Mouse (Mus musculus) MEL (cell line): ENCODE data around the gene Dnajc5g. TPM values are rescaled to one million over a fixed set of nuclear protein-coding genes. Genes with fewer than 3 reads are reported as not detected.

ENCODE experiments used
- DNase-seq: peaks from one replicate; pipeline ENCODE4 v3.0.0; 2011; ENCODE audit warnings: low read depth, low spot score
- H3K27ac ChIP-seq: 2 replicates; pipeline ENCODE4 v1.5.1; 2012; ENCODE audit warnings: low read depth, mild to moderate bottlenecking, control low read depth, low read length, moderate library complexity; ENCODE audit not compliant: control insufficient read depth
- H3K27me3 ChIP-seq, 2 experiments: fragments of 150-350 bp in 1 of 2; sonication (generic) in 1 of 2; 2 replicates each; pipeline ENCODE4 v1.6.1; 2012; ENCODE audit warnings: low read length in 2 of 2, mild to moderate bottlenecking in 2 of 2, improper control_type of control experiment in 1 of 2, moderate library complexity in 1 of 2; ENCODE audit not compliant: insufficient read depth in 2 of 2, control insufficient read depth in 1 of 2
- H3K36me3 ChIP-seq, 2 experiments: 2 replicates each; pipeline ENCODE4 v1.6.1; 2012 to 2014; ENCODE audit warnings: low read length in 2 of 2, improper control_type of control experiment in 1 of 2, inconsistent platforms in 1 of 2, mild to moderate bottlenecking in 1 of 2; ENCODE audit not compliant: insufficient read depth in 2 of 2, control insufficient read depth in 1 of 2
- H3K4me1 ChIP-seq, 2 experiments: fragments of 150-350 bp in 1 of 2; sonication (generic) in 1 of 2; 2 replicates each; pipeline ENCODE4 v1.6.1; 2012; ENCODE audit warnings: low read length in 2 of 2, improper control_type of control experiment in 1 of 2, mild to moderate bottlenecking in 1 of 2; ENCODE audit not compliant: insufficient read depth in 2 of 2, control insufficient read depth in 1 of 2
- H3K4me3 ChIP-seq, 2 experiments: fragments of 150-350 bp in 1 of 2; sonication (generic) in 1 of 2; 2 replicates each; pipeline ENCODE4 v1.5.1; 2012; ENCODE audit warnings: low read depth in 2 of 2, low read length in 2 of 2, mild to moderate bottlenecking in 2 of 2, moderate library complexity in 2 of 2, control low read depth in 1 of 2, improper control_type of control experiment in 1 of 2; ENCODE audit not compliant: control insufficient read depth in 1 of 2, insufficient read depth in 1 of 2
- H3K79me2 ChIP-seq: 2 replicates; pipeline ENCODE4 v1.6.1; 2012; ENCODE audit warnings: mild to moderate bottlenecking, low read length, moderate library complexity; ENCODE audit not compliant: control insufficient read depth, poor library complexity, insufficient read depth
- H3K9ac ChIP-seq: 2 replicates; pipeline ENCODE4 v1.6.1; 2012; ENCODE audit warnings: low read depth, mild to moderate bottlenecking, control low read depth, low read length, moderate library complexity; ENCODE audit not compliant: control insufficient read depth, poor library complexity, severe bottlenecking
- H3K9me3 ChIP-seq: fragments of 150-350 bp; sonication (generic); replicated peaks from 2 replicates; pipeline ENCODE4 v1.6.1; 2012; ENCODE audit warnings: mild to moderate bottlenecking, low read length, improper control_type of control experiment, moderate library complexity; ENCODE audit not compliant: insufficient read depth
- CHD1 ChIP-seq: IDR thresholded peaks from 2 replicates; pipeline ENCODE4 v1.6.1; 2012; ENCODE audit warnings: low read depth, mild to moderate bottlenecking, inconsistent platforms, low read length, improper control_type of control experiment
- CHD2 ChIP-seq: IDR thresholded peaks from 2 replicates; pipeline ENCODE4 v1.6.1; 2011; ENCODE audit warnings: low read length, improper control_type of control experiment
- E2F4 ChIP-seq: IDR thresholded peaks from 2 replicates; pipeline ENCODE4 v1.6.1; 2011; ENCODE audit warnings: low read depth, low read length, improper control_type of control experiment, borderline replicate concordance
- ELF1 ChIP-seq: IDR thresholded peaks from 2 replicates; pipeline ENCODE4 v1.6.1; 2014; ENCODE audit warnings: low read depth, mild to moderate bottlenecking, inconsistent platforms, low read length, improper control_type of control experiment, moderate library complexity
- EP300 ChIP-seq, 2 experiments: IDR thresholded peaks; 2 replicates each; pipeline ENCODE4 v1.6.1; 2011; ENCODE audit warnings: improper control_type of control experiment in 2 of 2, low read length in 2 of 2, low read depth in 1 of 2, mild to moderate bottlenecking in 1 of 2
- ETS1 ChIP-seq: IDR thresholded peaks from 2 replicates; pipeline ENCODE4 v1.6.1; 2012; ENCODE audit warnings: low read depth, mild to moderate bottlenecking, inconsistent platforms, low read length, improper control_type of control experiment, moderate library complexity
- GABPA ChIP-seq: IDR thresholded peaks from 2 replicates; pipeline ENCODE4 v1.6.1; 2012; ENCODE audit warnings: low read depth, mild to moderate bottlenecking, inconsistent platforms, low read length, improper control_type of control experiment, moderate library complexity
- HCFC1 ChIP-seq: IDR thresholded peaks from 2 replicates; pipeline ENCODE4 v1.6.1; 2012; ENCODE audit warnings: low read depth, mild to moderate bottlenecking, inconsistent platforms, low read length, improper control_type of control experiment, moderate library complexity
- JUND ChIP-seq: IDR thresholded peaks from 2 replicates; pipeline ENCODE4 v1.6.1; 2011; ENCODE audit warnings: low read depth, mild to moderate bottlenecking, improper control_type of control experiment, low read length
- KAT2A ChIP-seq: conservative IDR thresholded peaks from 2 replicates; pipeline ENCODE4 v1.6.1; 2012; ENCODE audit warnings: low read depth, low read length, improper control_type of control experiment, inconsistent platforms
- MAX ChIP-seq: IDR thresholded peaks from 2 replicates; pipeline ENCODE4 v1.6.1; 2011; ENCODE audit warnings: low read length, improper control_type of control experiment
- MYC ChIP-seq: IDR thresholded peaks from 2 replicates; pipeline ENCODE4 v1.6.1; 2011; ENCODE audit warnings: low read depth, mild to moderate bottlenecking, low read length, improper control_type of control experiment, moderate library complexity
- NELFE ChIP-seq: IDR thresholded peaks from 2 replicates; pipeline ENCODE4 v1.6.1; 2011; ENCODE audit warnings: low read depth, low read length, improper control_type of control experiment
- NRF1 ChIP-seq: IDR thresholded peaks from 2 replicates; pipeline ENCODE4 v1.6.1; 2014; ENCODE audit warnings: low read depth, mild to moderate bottlenecking, inconsistent platforms, low read length, improper control_type of control experiment, moderate library complexity; ENCODE audit not compliant: poor library complexity, insufficient read depth, severe bottlenecking
- POLR2A ChIP-seq, 2 experiments: IDR thresholded peaks; 2 replicates each; pipeline ENCODE4 v1.6.1; 2011 to 2012; ENCODE audit warnings: low read length in 2 of 2, mild to moderate bottlenecking in 2 of 2, control low read depth in 1 of 2, improper control_type of control experiment in 1 of 2, low read depth in 1 of 2, moderate library complexity in 1 of 2; ENCODE audit not compliant: control insufficient read depth in 1 of 2, insufficient read depth in 1 of 2, poor library complexity in 1 of 2
- POLR2AphosphoS2 ChIP-seq: IDR thresholded peaks from 2 replicates; pipeline ENCODE4 v1.6.1; 2011; ENCODE audit warnings: low read length, improper control_type of control experiment
- POLR2AphosphoS5 ChIP-seq: IDR thresholded peaks from 2 replicates; pipeline ENCODE4 v1.6.1; 2012; ENCODE audit warnings: low read depth, borderline replicate concordance, mild to moderate bottlenecking, inconsistent platforms, low read length, moderate library complexity, mixed read lengths
- SMC3 ChIP-seq: IDR thresholded peaks from 2 replicates; pipeline ENCODE4 v1.6.1; 2011; ENCODE audit warnings: low read depth, low read length, improper control_type of control experiment
- TAL1 ChIP-seq: IDR thresholded peaks from 2 replicates; pipeline ENCODE4 v1.6.1; 2012; ENCODE audit warnings: mild to moderate bottlenecking, inconsistent platforms, low read length, moderate library complexity, mixed read lengths
- TCF12 ChIP-seq: IDR thresholded peaks from 2 replicates; pipeline ENCODE4 v1.6.1; 2014; ENCODE audit warnings: low read depth, mild to moderate bottlenecking, inconsistent platforms, low read length, improper control_type of control experiment, moderate library complexity
- USF1 ChIP-seq: IDR thresholded peaks from 2 replicates; pipeline ENCODE4 v1.6.1; 2014; ENCODE audit warnings: low read depth, mild to moderate bottlenecking, inconsistent platforms, low read length, improper control_type of control experiment, moderate library complexity
- USF2 ChIP-seq, 2 experiments: IDR thresholded peaks; 2 replicates each; pipeline ENCODE4 v1.6.1; 2011 to 2012; ENCODE audit warnings: improper control_type of control experiment in 2 of 2, low read length in 2 of 2, borderline replicate concordance in 1 of 2, inconsistent platforms in 1 of 2, low read depth in 1 of 2, mild to moderate bottlenecking in 1 of 2; ENCODE audit not compliant: insufficient read depth in 1 of 2
- ZKSCAN1 ChIP-seq: IDR thresholded peaks from 2 replicates; pipeline ENCODE4 v1.6.1; 2012; ENCODE audit warnings: low read depth, mild to moderate bottlenecking, inconsistent platforms, low read length, improper control_type of control experiment, moderate library complexity
- ZMIZ1 ChIP-seq: IDR thresholded peaks from 2 replicates; pipeline ENCODE4 v1.6.1; 2012; ENCODE audit warnings: low read depth, mild to moderate bottlenecking, inconsistent platforms, low read length, improper control_type of control experiment, moderate library complexity
- polyA plus RNA-seq, 2 experiments: library from polyadenylated mRNA; stranded (reverse) in 1 of 2; unstranded in 1 of 2; fragments of >175 nt in 1 of 2; fragments of >200 nt in 1 of 2; gene quantifications; 2 replicates each; pipeline versions ENCODE4 v1.2.1 to v1.2.4; 2012; ENCODE audit warnings: low replicate concordance in 2 of 2, low read depth in 1 of 2; ENCODE audit not compliant: insufficient read length in 2 of 2, insufficient read depth in 1 of 2, missing spikeins in 1 of 2
- total RNA-seq: library from RNA; depleted of rRNA; stranded (reverse); fragments of 300-350 nt; gene quantifications from 2 replicates; pipeline ENCODE4 v1.2.3, GENCODE M21; 2012

The Dnajc5g gene
- total and polyA plus RNA-seq, 3 experiments, result not detected

- Histone ChIP-seq H3K27ac (no peak overlapping the region), H3K36me3 (no peaks in the 10 kb centered on the region), H3K27me3 (peaks cover 1 to 4% of the 10 kb centered on the region in 2 experiments), H3K4me1 (no peaks in the 10 kb centered on the region), H3K9ac (no peak overlapping the region), H3K4me3 (no peak overlapping the region), H3K9me3 (no peaks in the 10 kb centered on the region), H3K79me2 (no peaks in the 10 kb centered on the region)
- DNase-seq, result no peak
- TF ChIP-seq ELF1, result no peak
- no peak for TF ChIP-seq CHD1
- TF ChIP-seq HCFC1, result no peak
- TF ChIP-seq JUND, result no peak
- no peak for TF ChIP-seq USF2 (IDR thresholded peaks at IDR 0.05; ENCODE audit: borderline replicate concordance in 1 of 2, insufficient read depth in 1 of 2, low read depth in 1 of 2, low read length in 2 of 2)
- TF ChIP-seq MAX, result no peak
- no peak for TF ChIP-seq ETS1
- TF ChIP-seq GABPA, result no peak
- TF ChIP-seq NELFE, result no peak
- TF ChIP-seq KAT2A, result no peak
Observed at GRCm38 (mm10) chr5:31136730-31137424, 30.8 kb downstream of the Dnajc5g start.

GRCm38 (mm10) chr5:31137658-31138057 lies 31.6 kb downstream of the Dnajc5g start:
- no peak for DNase-seq
- Histone ChIP-seq H3K4me3 (no peak overlapping the region), H3K9ac (no peak overlapping the region), H3K9me3 (no peaks in the 10 kb centered on the region), H3K36me3 (no peaks in the 10 kb centered on the region), H3K27me3 (peaks cover 0 to 2% of the 10 kb centered on the region in 2 experiments; a peak in 2 of 4 replicates), H3K79me2 (no peaks in the 10 kb centered on the region), H3K27ac (no peak overlapping the region), H3K4me1 (no peaks in the 10 kb centered on the region)
- no peak for TF ChIP-seq EP300 (IDR thresholded peaks at IDR 0.05; ENCODE audit: low read depth in 1 of 2, low read length in 2 of 2)
- TF ChIP-seq CHD2, result no peak
- no peak for TF ChIP-seq SMC3
- no peak for TF ChIP-seq CHD1
- TF ChIP-seq ZMIZ1, result no peak
- TF ChIP-seq POLR2AphosphoS2, result no peak
- TF ChIP-seq USF1, result no peak
- TF ChIP-seq TCF12, result no peak
- TF ChIP-seq POLR2AphosphoS5, result no peak
- no peak for TF ChIP-seq USF2 (IDR thresholded peaks at IDR 0.05; ENCODE audit: borderline replicate concordance in 1 of 2, insufficient read depth in 1 of 2, low read depth in 1 of 2, low read length in 2 of 2)
- TF ChIP-seq POLR2A (IDR thresholded peaks at IDR 0.05; ENCODE audit: control insufficient read depth in 1 of 2, insufficient read depth in 1 of 2, low read depth in 1 of 2, low read length in 2 of 2, poor library complexity in 1 of 2), result no peak
- no peak for TF ChIP-seq GABPA
- TF ChIP-seq MYC, result no peak
- TF ChIP-seq NRF1, result no peak
- TF ChIP-seq NELFE, result no peak
- TF ChIP-seq E2F4, result no peak
- no peak for TF ChIP-seq ZKSCAN1
- no peak for TF ChIP-seq TAL1
